Mouse (Mus musculus): Measurements from ENCODE around the gene Olfr976.
"Not testable (repeated sequence)": the region's sequence is repeated elsewhere in the genome, so short reads cannot be mapped to it uniquely, and the experiment has no call there.

Gene Olfr976

GRCm38 (mm10) chr9:39961033-39961432, at the start of gene Olfr976:
Gene Olfr976, minus strand, starts transcription at chr9:39961133.
- DNase-seq (ENCODE audit: low spot score in 2 of 2), result not testable (repeated sequence)

GRCm38 (mm10) chr9:40009482-40009881, 48.5 kb upstream of the Olfr976 start, which contains the start of gene Olfr980:
Gene Olfr980, minus strand, starts transcription at chr9:40009582.
- no peak for DNase-seq (ENCODE audit: low spot score in 2 of 2)

- DNase-seq (ENCODE audit: low spot score in 2 of 2), result no peak
Measured at GRCm38 (mm10) chr9:40003365-40003764, 42.4 kb upstream of the Olfr976 start, which contains the start of gene Olfr979. Gene Olfr979, minus strand, starts transcription at chr9:40003465.

GRCm38 (mm10) chr9:39991813-39992212, 30.9 kb upstream of the Olfr976 start, which contains the start of gene Olfr978:
Gene Olfr978, plus strand, starts transcription at chr9:39992113.
- DNase-seq (ENCODE audit: low spot score in 2 of 2), result no peak

GRCm38 (mm10) chr9:39976581-39977145, 15.7 kb upstream of the Olfr976 start:
- DNase-seq (ENCODE audit: low spot score in 2 of 2), result not testable (repeated sequence)

GRCm38 (mm10) chr9:39951946-39952345, 9.0 kb downstream of the Olfr976 start, which contains the start of gene Olfr975:
Gene Olfr975, minus strand, starts transcription at chr9:39952046.
- DNase-seq (ENCODE audit: low spot score in 2 of 2), result no peak

- DNase-seq (ENCODE audit: low spot score in 2 of 2), result no peak
Measured at GRCm38 (mm10) chr9:39937201-39937600, 23.7 kb downstream of the Olfr976 start, which contains the start of gene Olfr974. Gene Olfr974, plus strand, starts transcription at chr9:39937501.

- not testable (repeated sequence) for DNase-seq (ENCODE audit: low spot score in 2 of 2)
Measured at GRCm38 (mm10) chr9:39928837-39929236, 32.1 kb downstream of the Olfr976 start.

- not testable (repeated sequence) for DNase-seq (ENCODE audit: low spot score in 2 of 2)
Measured at GRCm38 (mm10) chr9:39927975-39928836, 32.7 kb downstream of the Olfr976 start.

- no peak for DNase-seq (ENCODE audit: low spot score in 2 of 2)
Measured at GRCm38 (mm10) chr9:39909939-39910338, 51.0 kb downstream of the Olfr976 start.

- DNase-seq (ENCODE audit: low spot score in 2 of 2), result no peak
Measured at GRCm38 (mm10) chr9:39907036-39907435, 53.9 kb downstream of the Olfr976 start, which contains the start of gene Olfr229. Gene Olfr229, plus strand, starts transcription at chr9:39907336.

GRCm38 (mm10) chr9:39905106-39905505, 55.8 kb downstream of the Olfr976 start:
- no peak for DNase-seq (ENCODE audit: low spot score in 2 of 2)

Data from frontal cortex, postnatal 36 days (tissue).